Mouse (Mus musculus): ENCODE data around the gene Thegl.
"Not testable (repeated sequence)": the region's sequence is repeated elsewhere in the genome, so short reads cannot be mapped to it uniquely, and the experiment has no call there.

Gene Thegl

DNA sequence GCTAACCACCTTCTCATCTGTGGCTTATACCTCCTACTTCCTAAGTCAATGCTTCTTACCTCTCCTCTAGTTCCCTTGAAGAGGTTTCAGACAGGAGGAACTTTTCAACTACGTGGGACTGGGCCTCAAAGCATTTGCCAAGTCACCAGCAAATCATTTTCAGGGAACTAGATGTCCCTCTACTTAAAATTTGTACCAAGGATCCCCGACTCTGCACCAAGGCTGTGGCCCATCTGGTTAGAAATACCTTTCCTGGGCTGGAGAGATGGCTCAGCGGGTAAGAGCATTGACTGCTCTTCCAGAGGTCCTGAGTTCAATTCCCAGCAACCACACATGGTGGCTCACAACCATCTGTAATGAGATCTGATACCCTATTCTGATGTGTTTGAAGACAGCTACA lies 80.4 kb downstream of the Thegl start:
- not testable (repeated sequence) for DNase-seq

DNA sequence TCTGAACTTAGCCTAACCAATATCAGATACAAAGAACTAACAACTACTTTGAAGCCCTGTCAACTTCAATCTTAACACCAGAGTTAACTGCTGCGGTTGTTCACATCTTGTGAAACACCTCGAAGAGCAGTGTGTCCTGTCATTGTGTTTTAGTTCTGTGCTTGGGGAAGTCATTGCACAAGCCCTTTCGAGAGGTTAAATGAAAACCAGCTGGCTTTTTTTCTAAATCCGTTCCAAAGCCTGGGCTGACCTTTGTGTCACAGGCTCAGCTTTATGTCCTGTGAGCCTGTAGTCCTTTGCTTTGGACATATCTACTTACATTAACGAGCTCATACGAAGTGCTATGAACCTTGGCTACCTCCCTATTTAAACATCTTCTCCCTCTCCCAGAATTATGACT lies 81.9 kb downstream of the Thegl start:
- DNase-seq = no peak

DNA sequence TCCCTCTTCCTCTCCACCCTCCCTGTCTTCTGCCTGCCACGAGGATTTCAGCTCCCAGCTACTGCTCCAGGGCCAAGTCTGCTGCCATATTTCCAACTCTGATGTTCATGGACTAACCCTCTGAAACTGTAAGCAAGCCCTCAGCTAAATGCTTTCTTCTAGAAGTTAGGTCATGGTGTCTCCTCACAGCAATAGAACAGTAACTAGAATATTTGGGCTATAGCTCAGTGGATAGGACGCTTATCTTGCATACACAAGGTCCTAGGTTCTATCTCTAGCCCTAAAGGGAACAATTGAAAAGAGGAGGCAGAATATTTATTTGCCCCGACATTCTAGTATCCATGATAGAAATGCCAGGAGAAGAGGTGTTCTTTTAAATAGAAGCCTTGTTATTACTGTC lies 83.1 kb downstream of the Thegl start:
- DNase-seq = no peak

DNA sequence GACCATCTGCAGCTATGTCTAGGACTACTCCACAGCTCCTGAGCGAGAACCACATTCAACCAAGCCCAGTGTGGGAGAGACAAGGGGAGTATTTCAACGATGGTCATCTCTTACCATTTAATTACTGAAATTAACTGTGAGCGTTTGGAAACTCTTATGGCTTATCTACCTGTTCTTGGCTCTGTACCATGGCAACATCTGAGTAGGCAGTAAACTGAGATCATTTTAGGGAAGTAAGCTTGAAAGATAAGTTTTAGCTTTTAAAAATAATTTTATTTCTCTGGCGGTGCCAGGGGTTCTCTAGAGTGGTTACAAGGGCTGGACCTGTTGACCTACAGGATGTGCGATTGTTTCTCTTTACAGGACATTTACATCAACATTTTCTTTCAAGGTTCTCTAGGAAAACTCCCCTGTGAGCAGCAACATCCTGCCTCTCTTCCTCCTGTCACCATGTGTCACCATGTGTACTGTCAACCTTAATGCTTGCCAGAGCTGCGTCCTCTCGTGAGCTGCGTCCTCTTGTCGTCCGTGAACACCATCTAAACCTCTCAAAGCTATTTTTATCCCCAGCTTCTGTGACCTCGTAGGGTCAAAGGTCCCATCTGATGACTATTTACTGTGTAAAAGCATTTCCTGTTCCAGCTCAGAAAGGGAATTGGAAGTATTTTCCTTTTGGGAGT lies 83.6 kb downstream of the Thegl start:
- no peak for DNase-seq

DNA sequence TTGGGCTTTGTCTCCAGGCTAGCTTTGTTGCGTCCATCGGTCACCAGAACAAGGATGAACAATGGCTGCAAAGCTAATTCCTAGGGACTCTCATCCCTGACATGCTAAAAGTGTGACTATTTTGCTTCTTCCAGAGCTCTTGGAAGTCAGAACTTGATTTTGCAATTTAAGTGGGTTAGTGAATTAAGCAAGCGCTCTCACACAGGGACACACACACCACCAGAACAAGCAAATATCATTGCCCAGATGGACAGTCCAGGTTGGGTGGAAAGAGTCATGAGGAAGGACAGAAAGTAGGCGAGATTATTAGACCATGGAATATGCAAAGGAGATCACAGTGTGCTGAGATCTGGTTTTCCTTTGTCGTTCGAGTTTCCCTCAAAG lies 84.2 kb downstream of the Thegl start:
- DNase-seq = no peak

DNA sequence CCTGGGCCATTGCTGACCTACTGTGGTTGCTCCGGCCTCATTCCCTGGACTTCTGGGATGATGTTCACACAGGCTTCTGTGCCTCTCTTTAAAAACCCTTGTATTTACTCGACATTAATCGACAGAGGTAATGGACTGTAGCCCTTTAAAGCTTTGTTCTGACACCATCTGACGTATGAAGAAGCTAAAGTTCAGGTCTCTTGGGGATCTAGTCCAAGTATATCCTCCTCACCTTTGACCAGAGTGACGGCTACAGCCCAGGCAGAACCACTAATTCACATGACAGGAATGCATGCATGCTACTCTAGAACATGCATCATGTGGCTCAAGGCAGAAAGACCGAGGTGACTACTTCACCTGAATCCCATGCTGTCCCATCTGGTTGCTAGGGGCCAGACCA lies 84.9 kb downstream of the Thegl start:
- no peak for DNase-seq

DNA sequence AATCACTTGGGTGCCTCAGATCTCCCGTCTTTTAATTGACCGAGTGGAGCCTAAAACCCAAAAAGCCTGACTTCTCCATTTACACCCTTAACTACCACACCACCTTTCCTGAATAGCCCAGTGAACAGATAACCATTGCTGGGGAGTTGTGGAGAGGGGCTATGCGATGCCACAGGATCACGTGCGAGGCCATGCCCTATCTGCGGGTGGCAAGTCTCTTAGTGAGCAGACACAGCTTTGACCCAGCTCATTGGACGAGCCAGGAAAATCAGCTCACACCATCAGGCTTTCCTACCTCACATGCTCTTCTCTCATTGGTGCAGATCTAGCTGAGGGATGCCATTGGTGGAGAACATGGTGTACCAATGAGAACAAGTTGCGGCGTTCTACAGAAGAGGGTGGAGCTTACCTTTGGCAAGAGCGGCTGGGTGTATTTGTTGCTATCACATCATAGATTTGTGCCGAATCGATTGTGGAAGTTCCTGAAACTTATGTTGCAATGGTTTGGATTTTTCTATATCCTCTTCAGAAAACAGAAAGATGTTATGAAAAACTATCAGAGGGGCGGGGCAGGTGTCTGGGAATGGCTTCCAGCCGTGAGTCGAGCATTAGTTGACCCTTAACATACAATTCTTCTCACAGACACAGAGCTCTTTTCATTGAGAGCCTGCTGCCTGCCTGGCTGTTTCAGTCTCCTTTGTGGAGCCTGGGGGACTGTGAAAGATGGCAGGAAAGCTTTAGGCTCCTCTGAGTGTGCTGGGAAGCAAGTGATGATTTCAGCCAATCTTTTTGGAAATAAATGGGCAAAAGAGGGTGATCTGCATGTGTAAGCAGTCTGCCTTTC lies 86.9 kb downstream of the Thegl start:
- DNase-seq = no peak

DNA sequence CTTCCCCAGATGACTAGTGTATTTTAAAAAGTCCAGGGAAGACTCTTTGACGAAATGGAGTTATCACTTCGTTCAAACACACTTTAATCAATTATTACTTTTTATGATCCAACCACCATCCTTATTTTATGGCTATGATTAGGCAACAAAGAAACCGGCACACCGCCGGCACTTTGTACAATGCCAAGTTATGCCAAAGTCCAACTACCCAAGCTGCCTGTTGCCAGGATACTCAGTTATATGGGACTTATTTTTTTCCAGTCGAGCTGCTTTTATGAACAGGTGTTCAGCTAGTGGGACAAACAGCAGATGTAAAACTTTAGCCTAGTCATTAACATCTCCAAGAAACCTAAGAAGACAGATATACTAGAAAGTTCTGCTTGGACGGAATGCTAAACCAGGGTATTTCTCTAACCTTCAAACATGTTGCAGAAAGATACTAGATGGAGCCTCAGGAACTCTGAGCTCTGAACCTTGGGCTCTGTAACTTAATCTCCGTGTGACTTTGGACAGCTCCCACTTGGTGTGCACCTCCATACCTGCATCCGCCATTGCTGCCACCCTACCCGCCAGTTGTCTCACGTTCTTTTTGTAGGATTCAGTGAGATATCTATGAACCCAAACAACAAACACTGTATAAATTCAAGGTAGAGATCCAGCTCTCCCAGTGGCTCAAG lies 91.5 kb downstream of the Thegl start:
- DNase-seq = no peak

DNA sequence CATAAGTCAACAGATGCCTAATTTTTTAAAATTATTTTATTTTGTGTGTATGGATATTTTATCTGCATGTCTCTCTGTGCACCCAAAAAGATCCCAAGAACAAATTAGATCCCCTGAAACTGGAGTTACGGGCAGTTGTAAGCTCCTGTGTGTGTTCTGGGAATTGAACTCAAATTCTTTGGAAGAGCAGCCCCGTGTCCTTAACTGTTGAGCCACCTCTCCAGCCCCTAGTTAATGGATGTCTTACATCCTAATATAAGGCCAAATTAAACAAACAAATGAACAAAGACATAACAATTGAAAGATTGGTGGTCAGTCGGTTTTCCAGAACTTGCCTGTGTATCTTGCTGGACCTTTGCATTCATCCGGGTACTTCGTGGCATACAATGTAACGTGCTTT lies 93.0 kb downstream of the Thegl start:
- DNase-seq = no peak

DNA sequence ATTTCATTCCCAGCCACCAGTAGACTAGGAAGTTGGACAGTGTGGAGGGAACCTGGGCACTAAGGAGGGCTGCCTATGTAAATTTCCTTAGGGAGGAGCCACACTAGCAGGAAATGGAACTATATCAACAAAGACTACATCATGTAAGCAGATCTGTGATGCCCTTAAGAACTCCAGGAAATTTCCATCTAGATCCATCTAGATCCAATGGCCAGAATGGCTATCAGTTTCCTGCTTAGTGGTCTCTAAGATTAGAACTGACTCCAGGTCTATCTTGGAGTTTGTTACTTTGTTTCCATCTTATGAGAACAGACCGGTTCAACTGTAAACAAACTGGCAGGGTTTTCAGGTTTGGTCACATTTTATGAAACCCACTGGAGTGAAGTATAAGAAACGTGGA lies 94.0 kb downstream of the Thegl start:
- no peak for DNase-seq
